Mouse (Mus musculus): ENCODE results near the gene Clhc1. TPM values are rescaled to one million over a fixed set of nuclear protein-coding genes. Genes with fewer than 3 reads are reported as not detected.
"Not testable (repeated sequence)": the region's sequence is repeated elsewhere in the genome, so short reads cannot be mapped to it uniquely, and the experiment has no call there.

Gene Clhc1
- polyA plus RNA-seq, 1 experiment from 2014 or later: 0.15 TPM

DNA sequence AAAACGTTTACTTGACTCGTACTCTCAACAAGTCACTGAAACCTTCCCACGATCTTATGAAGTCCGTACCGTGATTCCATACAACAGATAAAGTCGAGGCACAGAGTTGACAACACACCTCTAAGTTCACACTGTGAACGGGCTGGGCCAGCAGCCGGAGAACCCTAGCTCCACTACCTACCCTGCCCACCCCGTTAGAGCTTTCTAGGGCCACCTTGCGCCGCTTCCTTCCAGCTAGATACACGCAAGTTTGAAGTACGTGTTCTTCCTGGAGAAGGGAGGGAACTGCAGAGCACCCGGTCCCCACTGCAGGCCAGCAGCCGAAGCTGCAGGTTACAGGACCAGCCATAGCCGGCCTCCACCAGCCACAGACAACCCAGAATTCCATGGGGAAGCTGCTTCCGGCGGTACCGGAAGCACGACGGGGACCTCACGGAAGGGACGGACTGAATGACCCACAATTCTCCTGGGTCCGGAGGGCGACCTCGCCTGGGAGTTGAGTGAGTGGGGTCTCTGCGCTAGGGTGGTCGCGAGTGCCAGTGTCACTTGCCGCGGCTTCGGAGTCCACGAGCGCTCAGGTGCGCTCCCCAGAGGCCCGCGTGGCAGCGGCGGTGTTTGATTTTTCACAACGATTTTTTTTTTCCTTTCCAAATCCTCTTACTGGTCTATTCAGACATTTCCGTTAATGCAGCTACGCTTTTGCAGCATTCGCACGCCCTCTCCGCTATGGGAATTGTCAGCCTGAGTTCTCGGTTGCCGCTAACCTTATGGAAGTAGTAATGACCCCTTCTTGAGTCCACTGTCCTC lies 21.6 kb upstream of the Clhc1 start, which contains the start of gene Mtif2:
Gene Mtif2 (plus strand): TSS at position 421 of the 807 bp plus-strand sequence.
- 2% methylated on average over 47 of the region's 47 CpGs for WGBS
- Histone ChIP-seq H3K4me1 (ENCODE audit: control insufficient read depth, insufficient read depth, low read length) (peaks cover 6% of the 10 kb centered on the region), H3K4me3 (ENCODE audit: low read length) (peak within 1 kb of the TSS; percentile 79), H3K4me2 (ENCODE audit: low read depth, low read length) (peak within 1 kb of the TSS; percentile 65), H3K9me3 (ENCODE audit: control insufficient read depth, low read length) (no peaks in the 10 kb centered on the region), H3K36me3 (ENCODE audit: control insufficient read depth, insufficient read depth, low read length) (no peaks in the 10 kb centered on the region), H3K27ac (ENCODE audit: low read length) (peak within 1 kb of the TSS; percentile 85), H3K9ac (ENCODE audit: low read depth, low read length) (peak within 1 kb of the TSS; percentile 82), H3K27me3 (replicated peaks; ENCODE audit: control insufficient read depth, insufficient read depth, low read length) (no peaks in the 10 kb centered on the region)
- ATAC-seq: peak; percentile 99

DNA sequence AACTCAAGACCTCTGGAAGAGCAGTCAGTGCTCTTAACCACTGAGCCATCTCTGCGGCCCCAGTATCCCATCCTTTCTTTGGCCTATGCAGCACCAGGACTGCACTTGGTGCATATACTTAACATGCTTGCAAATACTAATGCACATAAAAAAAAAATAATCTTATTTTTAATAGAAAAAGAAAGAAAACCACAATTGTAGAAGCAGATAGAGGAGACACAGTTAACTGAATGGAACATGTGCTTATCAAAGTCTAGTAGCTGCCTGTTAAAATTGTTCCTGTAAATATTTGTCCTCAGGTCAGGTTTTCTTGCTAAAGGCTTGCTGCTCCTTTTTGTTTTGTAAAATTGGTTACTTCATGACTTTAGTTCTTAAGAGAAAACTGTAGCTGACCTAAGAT lies 9.5 kb upstream of the Clhc1 start:
- H3K4me3 ChIP-seq (ENCODE audit: low read length): no peak overlapping the region
- H3K9ac ChIP-seq (ENCODE audit: low read depth, low read length): no peak overlapping the region
- no peaks in the 10 kb centered on the region for H3K9me3 ChIP-seq (ENCODE audit: control insufficient read depth, low read length)
- no peak for ATAC-seq
- no peaks in the 10 kb centered on the region for H3K4me1 ChIP-seq (ENCODE audit: control insufficient read depth, insufficient read depth, low read length)
- H3K4me2 ChIP-seq (ENCODE audit: low read depth, low read length): no peak overlapping the region
- no peak overlapping the region for H3K27ac ChIP-seq (ENCODE audit: low read length)
- 97% methylated on average over 1 of the region's 1 CpGs for WGBS
- H3K27me3 ChIP-seq (replicated peaks; ENCODE audit: control insufficient read depth, insufficient read depth, low read length): no peaks in the 10 kb centered on the region
- no peaks in the 10 kb centered on the region; the same call in none of the 2 replicates for H3K36me3 ChIP-seq (ENCODE audit: control insufficient read depth, insufficient read depth, low read length)

DNA sequence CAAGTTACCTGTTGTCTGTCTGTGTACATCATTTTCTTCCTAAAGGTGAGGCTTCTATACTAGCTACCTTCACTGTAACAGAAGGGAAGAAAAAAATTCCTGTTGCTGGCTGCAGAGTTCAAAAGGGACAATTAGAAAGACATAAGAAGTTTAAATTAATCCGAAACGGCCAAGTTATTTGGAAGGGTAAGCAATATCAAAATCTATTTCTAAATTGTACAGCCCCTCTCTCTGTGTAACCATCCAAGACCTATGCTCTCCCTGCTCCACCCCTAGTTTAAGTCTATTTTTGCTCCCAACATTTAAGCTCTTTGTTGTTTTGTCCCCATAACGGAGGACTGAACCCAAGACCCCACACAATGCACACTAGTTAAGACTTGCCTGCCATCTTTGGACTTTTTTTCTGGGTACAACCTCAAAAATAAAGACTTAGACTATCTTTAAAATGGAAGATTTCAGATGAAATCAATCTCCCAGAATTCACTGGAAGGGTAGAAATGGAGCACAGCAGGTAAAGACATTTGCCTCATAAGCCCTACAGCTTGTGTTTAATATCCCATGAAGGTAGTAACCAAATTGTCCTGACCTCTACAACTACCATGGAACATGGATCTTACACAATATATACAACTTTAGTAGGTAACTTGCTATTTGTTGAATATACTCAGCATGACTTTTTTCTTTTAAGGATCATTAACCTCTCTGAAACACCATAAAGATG lies 3.4 kb upstream of the Clhc1 start:
- Histone ChIP-seq H3K27ac (ENCODE audit: low read length) (no peak overlapping the region), H3K4me3 (ENCODE audit: low read length) (no peak overlapping the region), H3K27me3 (replicated peaks; ENCODE audit: control insufficient read depth, insufficient read depth, low read length) (no peaks in the 10 kb centered on the region), H3K9ac (ENCODE audit: low read depth, low read length) (no peak overlapping the region), H3K9me3 (ENCODE audit: control insufficient read depth, low read length) (no peaks in the 10 kb centered on the region), H3K36me3 (ENCODE audit: control insufficient read depth, insufficient read depth, low read length) (0 out of 2 replicates have a peak, but pooled peaks cover 5% of the 10 kb centered on the region), H3K4me1 (ENCODE audit: control insufficient read depth, insufficient read depth, low read length) (peaks cover 5% of the 10 kb centered on the region; the same call in 1 of the 2 replicates), H3K4me2 (ENCODE audit: low read depth, low read length) (no peak overlapping the region)
- ATAC-seq: no peak
- 84% methylated on average over 3 of the region's 3 CpGs for WGBS

DNA sequence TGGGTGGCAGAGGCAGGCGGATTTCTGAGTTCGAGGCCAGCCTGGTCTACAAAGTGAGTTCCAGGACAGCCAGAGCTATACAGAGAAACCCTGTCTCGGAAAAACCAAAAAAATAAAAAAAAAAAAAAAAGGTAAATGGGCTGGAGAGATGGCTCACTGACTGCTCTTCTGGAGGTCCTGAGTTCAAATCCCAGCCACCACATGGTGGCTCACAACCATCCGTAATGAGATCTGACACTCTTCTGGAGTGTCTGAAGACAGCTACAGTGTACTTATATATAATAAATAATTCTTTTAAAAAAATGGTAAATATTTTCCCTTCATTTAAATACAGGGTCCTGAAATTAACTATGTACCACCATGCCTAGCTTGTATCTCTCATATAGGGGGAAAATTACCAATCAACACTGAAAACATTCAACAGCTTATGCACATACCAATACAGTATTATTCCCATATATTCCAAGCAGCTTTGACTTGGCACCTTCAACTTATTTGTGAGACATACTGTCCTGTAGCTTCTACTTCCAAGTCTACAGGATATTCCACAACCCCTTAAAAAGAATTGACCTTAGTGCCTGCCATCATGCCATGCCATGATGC lies 2.5 kb upstream of the Clhc1 start:
- H3K9ac ChIP-seq (ENCODE audit: low read depth, low read length); H3K4me2 ChIP-seq (ENCODE audit: low read depth, low read length); H3K27ac ChIP-seq (ENCODE audit: low read length); H3K9me3 ChIP-seq (ENCODE audit: control insufficient read depth, low read length); H3K4me1 ChIP-seq (ENCODE audit: control insufficient read depth, insufficient read depth, low read length); ATAC-seq; H3K36me3 ChIP-seq (ENCODE audit: control insufficient read depth, insufficient read depth, low read length); H3K27me3 ChIP-seq (replicated peaks; ENCODE audit: control insufficient read depth, insufficient read depth, low read length); H3K4me3 ChIP-seq (ENCODE audit: low read length): not testable (repeated sequence)
- WGBS: 83% methylated on average over 4 of the region's 4 CpGs

DNA sequence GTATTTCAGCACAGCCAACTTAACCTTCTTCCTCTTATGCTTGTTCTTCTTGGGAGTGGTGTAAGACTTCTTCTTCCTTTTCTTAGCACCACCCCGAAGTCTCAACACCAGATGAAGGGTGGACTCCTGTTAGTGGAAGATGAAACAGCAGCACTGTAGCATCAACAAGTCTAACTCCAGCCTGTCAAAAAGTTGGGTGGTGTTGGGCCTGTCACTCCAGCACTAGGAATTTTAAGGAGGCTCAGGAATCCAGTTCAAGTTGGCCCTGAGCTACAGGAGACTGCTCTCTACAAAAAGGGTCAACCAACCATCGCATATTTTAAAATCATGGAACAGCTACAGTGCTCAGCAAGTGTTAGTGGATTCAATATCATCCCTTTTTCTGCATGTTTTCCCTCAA lies 1.5 kb upstream of the Clhc1 start:
- not testable (repeated sequence) for H3K9me3 ChIP-seq (ENCODE audit: control insufficient read depth, low read length); H3K27ac ChIP-seq (ENCODE audit: low read length); H3K27me3 ChIP-seq (replicated peaks; ENCODE audit: control insufficient read depth, insufficient read depth, low read length); H3K36me3 ChIP-seq (ENCODE audit: control insufficient read depth, insufficient read depth, low read length); ATAC-seq; H3K4me1 ChIP-seq (ENCODE audit: control insufficient read depth, insufficient read depth, low read length)
- Histone ChIP-seq H3K9ac (ENCODE audit: low read depth, low read length) (peak overlapping the region; percentile 90), H3K4me3 (ENCODE audit: low read length) (peak overlapping the region; percentile 84), H3K4me2 (ENCODE audit: low read depth, low read length) (peak overlapping the region; percentile 54)
- 92% methylated on average over 2 of the region's 2 CpGs for WGBS

DNA sequence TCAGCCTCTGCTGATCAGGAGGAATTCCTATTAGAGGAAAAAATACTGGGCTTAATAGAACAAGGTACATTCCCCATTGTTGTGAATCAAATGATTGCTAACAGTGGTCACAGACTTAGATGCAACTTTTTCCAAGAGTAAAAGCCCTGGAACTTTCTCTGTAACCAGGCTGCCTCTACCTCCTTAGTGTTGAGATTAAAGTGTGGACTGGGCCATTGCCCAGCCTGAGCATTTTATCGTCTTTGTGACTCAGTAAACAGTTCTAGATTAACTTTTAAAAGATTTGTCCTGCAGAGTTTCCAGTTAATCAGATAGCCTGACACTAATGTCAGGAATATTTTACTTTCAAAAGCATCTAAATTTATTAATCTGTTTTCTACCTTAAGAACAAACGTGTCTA lies 988 bp upstream of the Clhc1 start:
- Histone ChIP-seq H3K36me3 (ENCODE audit: control insufficient read depth, insufficient read depth, low read length) (0 out of 2 replicates have a peak, but pooled peaks cover 5% of the 10 kb centered on the region), H3K9me3 (ENCODE audit: control insufficient read depth, low read length) (no peaks in the 10 kb centered on the region), H3K4me1 (ENCODE audit: control insufficient read depth, insufficient read depth, low read length) (peaks cover 5% of the 10 kb centered on the region; the same call in 1 of the 2 replicates), H3K27ac (ENCODE audit: low read length) (peak overlapping the region; percentile 70), H3K4me3 (ENCODE audit: low read length) (peak overlapping the region; percentile 84), H3K4me2 (ENCODE audit: low read depth, low read length) (peak overlapping the region; percentile 54), H3K9ac (ENCODE audit: low read depth, low read length) (peak overlapping the region; percentile 90), H3K27me3 (replicated peaks; ENCODE audit: control insufficient read depth, insufficient read depth, low read length) (no peaks in the 10 kb centered on the region)
- ATAC-seq: no peak
- WGBS: 18% methylated on average over 2 of the region's 2 CpGs

DNA sequence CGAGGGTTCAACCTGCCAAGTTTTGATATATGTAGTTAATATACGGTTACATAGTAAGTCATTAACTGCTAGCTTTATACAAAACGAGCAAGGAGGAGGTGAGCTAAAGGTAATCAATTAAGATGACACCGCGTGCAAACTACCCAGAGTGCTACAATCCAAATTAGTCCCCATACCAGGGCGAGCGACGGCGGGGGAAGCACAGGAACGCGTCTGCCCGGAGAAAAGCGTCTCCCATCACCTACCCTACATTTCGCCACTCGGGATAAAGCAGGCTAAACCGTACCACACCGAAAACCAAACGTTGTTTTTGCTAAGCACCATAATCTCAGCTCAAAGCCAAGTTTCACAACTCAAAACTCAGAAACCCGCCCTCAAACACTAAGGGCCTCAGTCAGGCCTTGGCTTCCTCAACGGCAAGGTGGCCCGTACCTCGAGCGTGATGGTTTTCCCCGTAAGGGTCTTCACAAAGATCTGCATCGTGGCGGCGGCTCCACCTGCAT lies 450 bp upstream of the Clhc1 start:
- Histone ChIP-seq H3K9ac (ENCODE audit: low read depth, low read length) (peak overlapping the region; percentile 90), H3K27me3 (replicated peaks; ENCODE audit: control insufficient read depth, insufficient read depth, low read length) (no peaks in the 10 kb centered on the region), H3K4me3 (ENCODE audit: low read length) (peak overlapping the region; percentile 84), H3K9me3 (ENCODE audit: control insufficient read depth, low read length) (no peaks in the 10 kb centered on the region), H3K4me1 (ENCODE audit: control insufficient read depth, insufficient read depth, low read length) (peaks cover 5% of the 10 kb centered on the region; the same call in 1 of the 2 replicates), H3K27ac (ENCODE audit: low read length) (peak overlapping the region; percentile 70), H3K36me3 (ENCODE audit: control insufficient read depth, insufficient read depth, low read length) (0 out of 2 replicates have a peak, but pooled peaks cover 5% of the 10 kb centered on the region), H3K4me2 (ENCODE audit: low read depth, low read length) (peak overlapping the region; percentile 54)
- under 1% methylated on average over 27 of the region's 27 CpGs for WGBS
- peak; percentile 18 for ATAC-seq

DNA sequence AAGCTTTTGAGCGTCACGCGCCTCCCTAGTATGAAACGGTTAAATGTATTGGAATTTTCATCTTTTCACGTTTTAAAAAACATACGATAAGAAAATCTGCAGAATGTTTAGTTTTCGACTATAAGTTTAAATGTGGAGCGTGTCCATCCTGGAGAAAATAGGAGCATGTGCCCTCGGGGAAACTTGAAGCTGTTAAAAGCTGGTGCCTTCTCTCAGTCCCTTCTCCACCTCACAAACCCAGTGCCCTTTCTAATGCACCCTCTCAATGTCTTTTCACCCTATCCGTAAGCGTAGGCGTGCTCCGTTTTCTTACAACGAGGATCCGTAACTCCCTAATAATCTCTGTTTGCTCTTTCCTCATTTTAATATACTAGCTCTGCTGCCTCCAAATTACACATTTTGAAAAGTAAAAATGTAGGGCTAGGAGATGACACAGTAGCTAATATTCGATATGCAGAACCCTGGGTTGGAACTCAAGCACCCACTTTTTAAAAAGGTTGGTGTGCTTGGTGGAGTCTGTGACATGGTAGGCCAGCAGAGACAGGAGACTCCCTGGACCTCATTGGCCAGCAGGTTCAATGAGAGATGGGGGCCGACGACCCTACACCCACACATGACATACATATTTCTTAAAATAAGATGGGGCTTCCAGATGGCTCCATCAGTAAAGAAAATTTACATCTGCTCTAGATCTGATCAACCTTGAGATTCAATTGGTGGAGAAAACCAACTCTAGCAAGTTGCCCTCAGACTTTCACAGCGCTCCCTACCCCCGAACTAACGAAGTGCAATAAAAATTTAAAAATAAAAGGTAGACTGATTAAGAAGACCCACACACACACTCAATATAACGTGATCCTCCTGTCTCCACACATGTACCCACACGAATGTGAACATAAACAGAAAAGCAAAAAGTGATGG lies 1.0 kb downstream of the Clhc1 start:
- Histone ChIP-seq H3K4me2 (ENCODE audit: low read depth, low read length) (peak overlapping the region; percentile 57), H3K4me1 (ENCODE audit: control insufficient read depth, insufficient read depth, low read length) (peaks cover 5% of the 10 kb centered on the region; the same call in 1 of the 2 replicates), H3K4me3 (ENCODE audit: low read length) (peak overlapping the region; percentile 84), H3K27me3 (replicated peaks; ENCODE audit: control insufficient read depth, insufficient read depth, low read length) (no peaks in the 10 kb centered on the region), H3K9ac (ENCODE audit: low read depth, low read length) (peak overlapping the region; percentile 90), H3K9me3 (ENCODE audit: control insufficient read depth, low read length) (no peaks in the 10 kb centered on the region), H3K27ac (ENCODE audit: low read length) (peak overlapping the region; percentile 70), H3K36me3 (ENCODE audit: control insufficient read depth, insufficient read depth, low read length) (0 out of 2 replicates have a peak, but pooled peaks cover 5% of the 10 kb centered on the region)
- ATAC-seq: no peak
- 24% methylated on average over 23 of the region's 23 CpGs for WGBS

All from intestine, embryonic 16.5 days (tissue).